Mouse (Mus musculus): Measurements from ENCODE around the gene Idh1. TPM values are rescaled to one million over a fixed set of nuclear protein-coding genes. Genes with fewer than 3 reads are reported as not detected.
A peak's percentile ranks its signal among the peaks of the same experiment; 100 is the strongest.
"Not testable (repeated sequence)": the region's sequence is repeated elsewhere in the genome, so short reads cannot be mapped to it uniquely, and the experiment has no call there.

Idh1 gene
- 10 to 100 TPM; 40.0 to 47.8 TPM for total RNA-seq (2021)
- long read RNA-seq, transcript Idh1-201 (9 exons, 2,302 nt), result major isoform, 40 of 49 reads
- long read RNA-seq, partial matches to known transcripts, result 2 of 49 reads
- long read RNA-seq, other reads (novel, unspliced or antisense), result 5 of 49 reads

DNA sequence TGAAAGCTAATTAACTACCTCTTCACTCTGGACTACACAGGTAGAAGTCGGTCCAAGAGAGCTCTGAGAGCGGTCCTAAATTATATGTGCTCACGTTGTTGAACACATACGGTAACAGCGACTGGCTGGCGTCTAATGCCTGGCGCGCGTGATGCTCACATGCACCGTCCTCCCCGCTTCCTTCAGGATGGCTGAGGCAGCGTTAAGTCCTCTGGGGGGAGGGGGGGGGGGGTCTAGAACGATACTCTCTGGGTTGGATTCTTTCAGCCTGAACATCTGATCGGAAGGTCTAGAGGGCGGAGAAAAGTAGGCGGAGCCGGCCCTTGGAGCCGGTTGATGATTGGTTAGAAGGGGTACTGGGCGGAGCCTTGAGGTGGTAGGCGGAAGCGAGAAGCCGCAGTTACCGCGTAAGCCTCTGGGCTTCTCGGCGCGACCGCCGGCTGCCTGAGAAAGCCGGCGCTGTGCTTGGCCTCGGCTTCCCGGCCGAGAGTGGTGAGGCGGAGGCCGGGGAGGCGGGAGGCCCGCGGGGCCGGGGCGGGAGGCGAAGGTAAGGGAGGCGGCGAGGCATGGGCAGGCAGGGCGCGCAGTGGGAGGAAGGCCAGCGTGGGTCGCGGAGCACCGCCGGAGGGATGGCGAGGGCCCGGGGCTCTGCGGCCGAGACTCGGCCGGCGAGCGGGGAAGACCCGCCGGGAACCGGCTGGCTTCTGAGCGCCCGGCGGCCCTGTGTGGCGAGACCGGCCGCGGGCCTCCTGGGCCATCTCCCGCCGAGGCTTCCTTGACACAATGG, at the start of gene Idh1, which contains the start of gene Pikfyve:
TSS of gene Idh1 (minus strand) at position 214 of the 787 bp plus-strand sequence.
TSS of gene Pikfyve (plus strand) at position 397 of the 787 bp plus-strand sequence.
- peak; percentile 94 to 98 for DNase-seq (ENCODE audit: low spot score in 2 of 2)

DNA sequence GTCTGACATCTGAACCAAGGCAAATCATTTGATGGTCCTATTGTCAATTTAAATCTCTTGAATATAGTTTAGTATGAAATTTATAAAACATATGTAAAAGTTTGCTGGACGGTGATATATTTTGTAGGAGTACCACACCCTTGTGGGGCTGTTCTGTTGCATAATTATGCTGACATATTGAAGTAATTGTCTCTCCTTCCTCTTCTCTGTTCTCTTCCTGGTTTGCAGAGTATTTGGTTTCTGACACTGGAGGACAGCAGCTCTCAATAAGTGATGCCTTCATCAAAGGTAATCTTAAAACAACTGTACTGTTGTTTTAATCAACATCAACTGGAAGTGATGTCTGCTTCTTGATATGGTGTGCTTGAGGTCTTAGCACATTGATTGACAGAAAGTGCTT, 44.3 kb upstream of the Idh1 start:
- DNase-seq (ENCODE audit: low spot score in 2 of 2), result no peak

- not testable (repeated sequence) for DNase-seq (ENCODE audit: low spot score in 2 of 2)
These were observed 43.5 kb upstream of the Idh1 start for GRCm38 (mm10) chr1:65229768-65230167.

- DNase-seq (ENCODE audit: low spot score in 2 of 2), result no peak
These were observed 41.4 kb upstream of the Idh1 start for GRCm38 (mm10) chr1:65227681-65228080.

DNA sequence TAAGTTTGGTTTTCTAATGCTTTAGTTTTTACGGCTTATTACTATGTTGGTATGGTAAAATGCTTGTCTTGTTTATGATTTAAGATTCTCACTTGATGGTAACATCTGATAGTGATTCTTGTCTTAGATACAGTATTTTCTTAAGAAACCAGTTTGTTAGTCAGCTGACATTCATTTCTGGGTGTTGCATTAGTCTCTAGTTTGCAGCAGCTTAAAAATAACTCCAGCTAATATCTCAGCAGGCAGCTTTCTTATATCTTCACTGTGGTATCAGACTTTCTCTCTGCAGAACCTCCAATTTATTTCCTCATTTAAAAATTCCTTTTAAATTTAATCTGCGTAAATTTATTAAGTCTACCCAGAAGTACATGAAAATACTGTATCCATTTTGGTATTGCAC, 37.4 kb upstream of the Idh1 start:
- DNase-seq (ENCODE audit: low spot score in 2 of 2), result no peak

GRCm38 (mm10) chr1:65217972-65218371, 31.7 kb upstream of the Idh1 start:
- no peak for DNase-seq (ENCODE audit: low spot score in 2 of 2)

DNA sequence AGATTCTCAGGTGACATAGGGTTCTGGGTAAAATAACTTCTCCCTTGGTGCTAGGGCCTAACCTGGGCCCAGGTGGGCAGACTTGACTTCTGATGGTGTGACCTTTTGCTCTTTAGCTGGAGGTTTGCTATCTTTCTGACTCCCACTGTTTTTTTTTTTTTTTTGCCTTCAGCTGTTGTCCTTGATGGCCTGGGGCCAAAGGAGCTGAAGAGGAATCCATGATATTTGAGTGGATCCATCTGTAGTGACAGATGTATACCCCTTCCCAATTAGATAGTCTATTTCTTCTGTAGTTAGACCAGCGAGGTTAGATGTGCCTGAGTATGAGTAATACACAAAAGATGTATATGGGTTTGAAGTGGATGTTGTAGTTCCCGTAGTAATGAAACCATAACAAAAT, 31.3 kb upstream of the Idh1 start:
- no peak for DNase-seq (ENCODE audit: low spot score in 2 of 2)

DNA sequence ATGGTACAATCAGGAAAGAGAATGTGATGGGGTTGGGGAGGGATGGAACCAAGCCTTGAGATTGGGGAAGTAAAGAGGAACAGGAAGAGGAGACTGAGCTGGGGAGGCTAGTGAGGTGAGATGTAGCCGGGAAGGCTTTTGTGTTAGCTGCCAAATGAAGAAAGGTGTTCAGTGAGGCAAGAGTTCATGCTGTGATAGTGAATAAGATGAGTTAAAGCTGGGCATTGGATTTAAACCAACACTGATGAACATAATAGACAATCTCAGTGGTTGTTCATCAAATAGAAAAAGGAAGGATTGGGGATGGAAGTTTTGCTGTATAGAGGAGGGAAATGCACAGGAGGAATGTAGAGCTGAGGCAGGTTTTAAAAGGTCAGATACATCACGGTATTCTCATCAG, 26.9 kb upstream of the Idh1 start:
- DNase-seq (ENCODE audit: low spot score in 2 of 2), result no peak

- DNase-seq (ENCODE audit: low spot score in 2 of 2), result no peak
These were observed 18.0 kb upstream of the Idh1 start for GRCm38 (mm10) chr1:65204299-65204698.

GRCm38 (mm10) chr1:65198861-65199260, 12.6 kb upstream of the Idh1 start:
- no peak for DNase-seq (ENCODE audit: low spot score in 2 of 2)

DNA sequence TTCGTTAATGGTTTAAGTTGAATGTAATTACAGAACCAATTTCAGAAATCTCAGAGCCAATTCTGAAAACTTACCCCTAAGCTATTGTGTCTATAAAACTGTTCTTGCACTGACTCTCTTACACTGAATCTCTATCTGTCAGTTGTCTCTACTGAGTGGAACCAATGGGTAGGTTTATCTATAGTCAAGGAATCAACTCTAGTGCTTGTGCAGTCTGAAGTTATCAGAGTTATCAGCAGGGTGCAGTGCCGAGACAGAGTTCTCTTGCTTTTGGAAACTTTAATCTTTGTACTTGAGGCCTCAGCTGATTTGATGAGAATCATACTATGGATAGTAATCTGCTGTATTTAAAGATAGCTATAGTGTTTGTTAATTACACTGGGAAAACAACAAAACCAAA, 12.1 kb upstream of the Idh1 start:
- DNase-seq (ENCODE audit: low spot score in 2 of 2), result no peak

DNA sequence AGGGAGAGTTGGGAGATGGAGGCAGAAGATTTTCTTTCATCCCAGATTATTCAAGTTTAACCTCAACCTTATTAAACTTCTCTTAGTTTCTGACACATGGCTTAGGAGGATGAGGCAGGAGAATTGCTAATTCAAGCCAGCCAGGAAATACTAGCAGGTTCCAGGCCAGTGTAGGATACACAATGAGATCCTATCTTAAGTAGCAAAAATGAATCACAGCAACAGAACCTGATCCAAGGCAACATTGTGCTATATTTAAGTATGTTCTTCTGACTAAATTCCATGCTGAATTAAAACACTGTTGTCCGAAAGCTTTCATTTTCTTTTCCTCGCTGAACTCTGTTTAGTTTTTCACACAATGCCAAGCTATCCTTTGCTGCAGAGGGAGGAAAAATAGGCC, 6.9 kb upstream of the Idh1 start:
- DNase-seq (ENCODE audit: low spot score in 2 of 2), result no peak

DNA sequence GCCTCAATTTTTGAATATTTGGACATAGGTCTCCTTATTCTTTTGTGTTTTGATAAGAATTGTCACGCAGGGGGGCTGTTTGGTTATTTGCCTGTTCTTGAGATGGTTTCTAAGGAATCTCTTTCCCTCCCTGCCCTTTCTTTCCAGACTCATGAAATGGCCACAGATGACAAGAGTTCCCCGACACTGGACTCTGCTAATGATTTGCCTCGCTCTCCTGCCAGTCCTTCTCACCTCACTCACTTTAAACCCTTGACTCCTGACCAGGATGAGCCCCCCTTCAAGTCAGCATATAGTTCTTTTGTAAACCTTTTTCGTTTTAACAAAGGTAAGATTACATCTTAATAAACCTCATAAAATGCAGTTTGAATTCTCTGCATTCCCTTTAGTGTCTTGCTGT, 3.9 kb upstream of the Idh1 start:
- DNase-seq (ENCODE audit: low spot score in 2 of 2), result no peak

DNA sequence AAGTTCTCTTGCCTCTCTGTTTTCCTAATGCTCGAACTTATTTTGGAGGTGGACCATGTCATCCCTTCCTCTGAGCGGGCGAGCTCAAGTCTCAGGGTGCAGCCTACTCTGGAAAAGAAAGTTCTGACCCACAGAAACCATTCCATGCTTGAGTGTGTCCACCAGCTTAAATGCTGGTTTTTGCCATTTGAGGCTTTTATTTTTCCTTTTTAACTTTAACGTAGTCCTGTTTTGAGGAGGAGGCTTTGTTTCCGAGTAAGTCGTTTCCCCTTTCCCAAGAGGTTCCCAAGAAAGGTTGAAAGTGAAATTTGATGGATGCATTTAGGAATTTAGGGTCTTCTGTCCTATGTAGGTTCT, 752 bp upstream of the Idh1 start:
- DNase-seq (ENCODE audit: low spot score in 2 of 2), result no peak

DNA sequence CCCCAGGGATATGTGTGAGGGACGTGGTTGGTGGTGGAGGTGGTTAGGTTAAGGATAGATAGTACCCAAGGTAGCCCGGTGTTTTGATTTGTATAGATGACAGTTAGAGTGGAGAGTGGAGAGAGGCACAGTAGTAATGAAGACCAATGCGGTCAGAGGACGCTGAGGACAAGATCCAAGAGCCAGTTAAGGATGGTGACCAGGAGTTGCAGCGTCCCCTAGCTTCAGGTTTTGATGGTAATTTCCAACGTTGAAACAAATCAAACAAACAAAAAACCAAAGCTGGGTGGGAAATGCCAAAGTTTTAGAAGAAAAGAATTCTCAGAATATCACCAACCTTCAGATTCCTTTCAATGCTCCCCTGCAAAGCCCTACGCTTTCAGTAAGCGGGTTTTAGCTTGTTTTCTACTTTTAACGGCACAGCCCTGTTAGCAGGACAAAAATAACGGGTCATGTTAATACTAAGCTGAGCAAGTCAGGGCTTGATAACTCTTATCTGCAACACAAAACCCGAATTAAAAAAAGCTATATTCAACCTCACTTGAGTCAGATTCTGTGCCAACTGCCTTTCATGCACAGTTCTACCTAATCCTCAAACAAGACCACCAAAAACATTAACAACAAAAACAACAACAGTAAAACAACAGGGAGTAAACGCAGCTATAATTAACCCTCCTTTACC, 635 bp downstream of the Idh1 start:
- DNase-seq (ENCODE audit: low spot score in 2 of 2), result peak in 1 of 2 experiments; percentile 16

DNA sequence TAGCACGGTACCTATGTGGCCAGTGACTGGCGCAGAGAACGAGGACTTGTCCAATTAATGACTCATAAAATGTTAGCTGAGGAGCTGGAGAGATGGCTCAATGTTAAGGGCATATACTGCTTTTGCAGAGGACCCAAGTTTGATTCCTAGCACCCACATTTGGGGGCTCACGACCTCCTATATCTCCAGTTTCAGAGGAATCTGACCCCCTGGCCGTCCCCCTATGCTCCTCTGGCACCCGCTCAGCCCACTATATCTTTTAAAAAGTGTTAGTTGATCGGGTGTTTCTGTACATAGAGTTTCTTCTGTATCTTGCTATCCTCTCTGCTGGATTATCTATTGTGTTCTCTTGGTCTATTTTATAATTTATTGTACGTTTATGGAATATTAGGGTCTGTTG, 1.3 kb downstream of the Idh1 start:
- DNase-seq (ENCODE audit: low spot score in 2 of 2), result no peak

GRCm38 (mm10) chr1:65183994-65184393, 2.3 kb downstream of the Idh1 start:
- DNase-seq (ENCODE audit: low spot score in 2 of 2), result no peak

GRCm38 (mm10) chr1:65181459-65181858, 4.8 kb downstream of the Idh1 start:
- DNase-seq (ENCODE audit: low spot score in 2 of 2), result no peak

DNA sequence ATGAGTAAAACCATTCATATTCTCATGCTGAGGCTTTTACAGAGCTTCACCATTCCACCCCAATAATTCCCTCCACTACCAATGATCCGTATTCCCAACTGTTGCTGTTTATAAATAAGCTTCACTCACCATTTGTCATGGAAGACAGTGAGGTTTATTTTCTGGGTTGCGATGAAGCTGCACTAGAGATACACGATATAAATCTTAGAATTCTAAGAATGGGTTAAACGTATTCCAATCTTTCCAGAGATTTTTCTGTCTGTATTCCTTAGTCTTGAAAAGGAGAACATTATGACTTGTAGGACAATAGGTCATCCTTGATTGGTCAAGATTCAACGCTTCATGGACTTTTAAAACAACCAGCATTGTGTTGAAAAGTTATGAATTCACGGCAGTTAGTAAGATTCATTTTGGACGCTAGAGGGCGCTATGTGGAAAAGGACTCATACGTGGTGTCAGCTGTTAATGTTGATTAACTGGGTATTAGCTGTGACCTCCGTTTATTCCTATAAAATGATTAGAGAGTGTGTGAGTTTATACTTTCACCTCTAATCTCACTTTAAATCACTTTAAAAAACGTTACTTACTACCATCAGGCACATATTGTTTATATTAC, 6.6 kb downstream of the Idh1 start:
- peak; percentile 38 to 83 for DNase-seq (ENCODE audit: low spot score in 2 of 2)

DNA sequence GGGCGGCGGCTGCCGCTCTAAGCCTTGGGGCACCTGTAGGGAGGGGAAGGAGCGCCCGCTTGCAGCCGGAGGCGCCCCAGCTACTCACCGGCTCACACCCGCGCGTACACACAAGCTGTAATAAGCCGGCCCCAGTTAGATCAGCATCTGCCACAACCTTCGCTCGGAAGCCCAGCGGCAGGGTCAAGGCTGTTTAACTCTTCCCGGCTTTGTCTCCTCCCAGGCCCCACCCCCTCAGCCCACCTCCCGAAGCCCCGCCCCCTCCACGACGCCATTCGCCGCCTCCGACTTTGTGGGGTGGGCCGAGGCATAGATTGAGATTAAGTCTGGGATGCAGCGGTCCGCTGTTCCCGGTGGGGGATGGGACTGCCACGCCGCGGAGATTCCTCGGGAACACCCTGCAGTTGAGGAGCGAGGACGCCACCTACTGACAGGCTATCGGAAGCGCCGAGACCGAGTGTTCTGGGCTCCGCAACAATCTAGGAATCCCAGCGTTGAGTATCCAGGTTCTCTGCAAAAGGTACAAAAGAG, 7.3 kb downstream of the Idh1 start:
- DNase-seq (ENCODE audit: low spot score in 2 of 2), result peak; percentile 95 to 99

- DNase-seq (ENCODE audit: low spot score in 2 of 2), result peak; percentile 86 to 95
These were observed 8.0 kb downstream of the Idh1 start for GRCm38 (mm10) chr1:65178126-65178901.
